ENCODE assay signal across 8 mouse cellular contexts in genomic region chr11:98953835-98954320, GRCm38 (mm10). TPM values are rescaled to one million over a fixed set of nuclear protein-coding genes. Genes with fewer than 3 reads are reported as not detected.
DNase-seq lines count a peak whose midpoint lies in the region; ATAC-seq and TF ChIP-seq lines count a peak whose summit lies in the region.

No protein-coding gene starts in this region.

- no peak for ATAC-seq in limb, embryonic 12.5 days (ENCODE audit: insufficient number of reproducible peaks, insufficient read depth, low FRiP score, low TSS enrichment, low read depth)
- ATAC-seq in stomach, embryonic 16.5 days (ENCODE audit: insufficient read depth, low FRiP score) = no peak

- H3K27me3 ChIP-seq in spleen, adult 2 months (ENCODE audit: control insufficient read depth, insufficient read depth, low read length) = no peaks in the 10 kb centered on the region
- H3K27me3 ChIP-seq in limb, embryonic 12.5 days = no peaks in the 10 kb centered on the region
- H3K27me3 ChIP-seq in stomach, embryonic 16.5 days (ENCODE audit: control insufficient read depth, insufficient read depth, low read length) = no peaks in the 10 kb centered on the region

- H3K9ac ChIP-seq in limb, embryonic 12.5 days (replicated peaks) = no peak overlapping the region
- H3K9ac ChIP-seq in stomach, embryonic 16.5 days (ENCODE audit: low read length) = peak overlapping the region; percentile 54

- no peak for TF ChIP-seq POLR2A in spleen, adult 2 months (IDR thresholded peaks at IDR 0.05; ENCODE audit: low read depth, low read length)

- peak; percentile 57 for DNase-seq in cerebellum, adult 9-11 months
- DNase-seq in cerebellum, postnatal 4 days (ENCODE audit: low spot score in 2 of 2) = no peak
- no peak for DNase-seq in spleen, adult 2 months (ENCODE audit: low read depth in 1 of 2, low spot score in 2 of 2)
- no peak for DNase-seq in spleen, adult 18-20 months
- no peak for DNase-seq in spleen, adult 12 weeks (ENCODE audit: low spot score)
- DNase-seq in right cerebral cortex, postnatal 10 days (ENCODE audit: low spot score in 2 of 2) = no peak

- no peaks in the 10 kb centered on the region for H3K9me3 ChIP-seq in limb, embryonic 12.5 days
- no peaks in the 10 kb centered on the region for H3K9me3 ChIP-seq in stomach, embryonic 16.5 days (replicated peaks; ENCODE audit: control insufficient read depth, low read length)

- 52% methylated on average over 13 of the region's 13 CpGs for WGBS in spleen, adult 2 months
- WGBS in limb, embryonic 12.5 days = 35% methylated on average over 13 of the region's 13 CpGs
- 16% methylated on average over 13 of the region's 13 CpGs for WGBS in stomach, embryonic 16.5 days

- no peak overlapping the region for H3K4me3 ChIP-seq in spleen, adult 2 months (ENCODE audit: extremely low read depth, insufficient read depth, insufficient read length)
- no peak overlapping the region for H3K4me3 ChIP-seq in limb, embryonic 12.5 days (replicated peaks)
- no peak overlapping the region for H3K4me3 ChIP-seq in stomach, embryonic 16.5 days (replicated peaks; ENCODE audit: low read length)

- H3K36me3 ChIP-seq in spleen, adult 2 months (ENCODE audit: control insufficient read depth, insufficient read depth, low read length) = peaks cover 11% of the 10 kb centered on the region
- peaks cover 63% of the 10 kb centered on the region for H3K36me3 ChIP-seq in limb, embryonic 12.5 days
- no peaks in the 10 kb centered on the region; the same call in 1 of the 2 replicates for H3K36me3 ChIP-seq in stomach, embryonic 16.5 days (ENCODE audit: control insufficient read depth, insufficient read depth, low read length)

- peaks cover 55% of the 10 kb centered on the region for H3K4me1 ChIP-seq in spleen, adult 2 months (ENCODE audit: control insufficient read depth, insufficient read depth, insufficient read length)
- peaks cover 67% of the 10 kb centered on the region for H3K4me1 ChIP-seq in limb, embryonic 12.5 days (replicated peaks)
- peaks cover 70% of the 10 kb centered on the region for H3K4me1 ChIP-seq in stomach, embryonic 16.5 days (ENCODE audit: control insufficient read depth, insufficient read depth, low read length)

- TF ChIP-seq CTCF in spleen, adult 2 months (IDR thresholded peaks at IDR 0.05; ENCODE audit: extremely low read depth, insufficient read depth, insufficient read length, insufficient replicate concordance) = no peak

- H3K27ac ChIP-seq in spleen, adult 2 months (ENCODE audit: insufficient read depth, low read length) = 0 out of 2 replicates have a peak overlapping the region, but pooled peaks have one; percentile 4
- peak overlapping the region; percentile 69 for H3K27ac ChIP-seq in limb, embryonic 12.5 days
- H3K27ac ChIP-seq in stomach, embryonic 16.5 days (ENCODE audit: low read length) = peak overlapping the region; percentile 88

- H3K4me2 ChIP-seq in limb, embryonic 12.5 days = peak overlapping the region; percentile 39; the same call in 1 of the 2 replicates
- peak overlapping the region; percentile 48 for H3K4me2 ChIP-seq in stomach, embryonic 16.5 days (ENCODE audit: low read depth, low read length)

RNA-seq across cellular contexts. Expression of gene Rara, which starts 26.3 kb away (rescaled TPM):
- polyA plus RNA-seq in spleen, adult 2 months (2012; rRNA removed) = 37.0 and 48.8 TPM in 2 replicates
- polyA plus RNA-seq in limb, embryonic 12.5 days (2016; fragmentation: Nextera tagmentation; extraction: Ambion mirVana) = 47.1 TPM in 2 replicates
- 28.8 and 30.1 TPM in 2 replicates for polyA plus RNA-seq in stomach, embryonic 16.5 days (2015; fragmentation: Nextera tagmentation; extraction: Ambion mirVana)

RNA-seq across cellular contexts. Expression of gene Gjd3, which starts 28.9 kb away (rescaled TPM):
- polyA plus RNA-seq in spleen, adult 2 months (2012; rRNA removed) = 0.56 and 0.67 TPM in 2 replicates
- 0.51 TPM in 1 of 2 replicates, not detected in the other for polyA plus RNA-seq in limb, embryonic 12.5 days (2016; fragmentation: Nextera tagmentation; extraction: Ambion mirVana)
- polyA plus RNA-seq in stomach, embryonic 16.5 days (2015; fragmentation: Nextera tagmentation; extraction: Ambion mirVana) = 0.44 TPM in 1 of 2 replicates, not detected in the other

RNA-seq across cellular contexts. Expression of gene Cdc6, which starts 46.3 kb away (rescaled TPM):
- polyA plus RNA-seq in spleen, adult 2 months (2012; rRNA removed) = 1.6 and 2.0 TPM in 2 replicates
- polyA plus RNA-seq in limb, embryonic 12.5 days (2016; fragmentation: Nextera tagmentation; extraction: Ambion mirVana) = 44.8 and 48.5 TPM in 2 replicates
- polyA plus RNA-seq in stomach, embryonic 16.5 days (2015; fragmentation: Nextera tagmentation; extraction: Ambion mirVana) = 26.9 and 28.1 TPM in 2 replicates

Comparison
In these comparisons a context has a peak if more than half of its experiments do, and no peak if none do; other contexts are left out.
1. H3K27ac ChIP-seq: peak in every context shown above with its lines; median percentile 88 in stomach, embryonic 16.5 days; 69 in limb, embryonic 12.5 days; 4 in spleen, adult 2 months.